Mouse (Mus musculus) embryonic facial prominence, embryonic 14.5 days (tissue): ENCODE data around the gene Pkd1l1. TPM values are rescaled to one million over a fixed set of nuclear protein-coding genes. Genes with fewer than 3 reads are reported as not detected.

Experiments
- ATAC-seq: fragments of 200-750 bp; cut with Nextera tagmentation; 2 replicates; pipeline ENCODE4 v1.8.0; 2017; ENCODE audit warnings: low read depth, moderate number of reproducible peaks, moderate TSS enrichment
- DNase-seq: peaks from one replicate; pipeline ENCODE4 v3.0.0-alpha.2; 2015; ENCODE audit warnings: low spot score
- H3K27ac ChIP-seq: fragments of 300-500 bp; sonication (generic); replicated peaks from 2 replicates; pipeline ENCODE4 v1.5.1; 2014; ENCODE audit warnings: low read depth, mild to moderate bottlenecking, low read length, moderate library complexity
- H3K27me3 ChIP-seq: fragments of 300-500 bp; sonication (generic); replicated peaks from 2 replicates; pipeline ENCODE4 v1.6.1; 2014; ENCODE audit warnings: low read length; ENCODE audit not compliant: control insufficient read depth, insufficient read depth
- H3K36me3 ChIP-seq: fragments of 300-500 bp; sonication (generic); 2 replicates; pipeline ENCODE4 v1.6.1; 2014; ENCODE audit warnings: low read length, mixed read lengths; ENCODE audit not compliant: control insufficient read depth, insufficient read depth
- H3K4me1 ChIP-seq: fragments of 300-500 bp; sonication (generic); 2 replicates; pipeline ENCODE4 v1.6.1; 2014; ENCODE audit warnings: antibody characterized with exemption, low read length; ENCODE audit not compliant: control insufficient read depth, insufficient read depth
- H3K4me2 ChIP-seq: fragments of 300-500 bp; sonication (generic); 2 replicates; pipeline ENCODE4 v1.6.1; 2014; ENCODE audit warnings: low read depth, mild to moderate bottlenecking, low read length, moderate library complexity, mixed read lengths
- H3K4me3 ChIP-seq: fragments of 300-500 bp; sonication (generic); 2 replicates; pipeline ENCODE4 v1.5.1; 2014; ENCODE audit warnings: low read depth, mild to moderate bottlenecking, low read length
- H3K9ac ChIP-seq: fragments of 300-500 bp; sonication (generic); 2 replicates; pipeline ENCODE4 v1.6.1; 2014; ENCODE audit warnings: low read depth, mild to moderate bottlenecking, low read length, moderate library complexity, mixed read lengths
- H3K9me3 ChIP-seq: fragments of 300-500 bp; sonication (generic); 2 replicates; pipeline ENCODE4 v1.6.1; 2016; ENCODE audit warnings: low read length; ENCODE audit not compliant: control insufficient read depth
- WGBS: fragments of 180-500 bp; shearing (Covaris S2); extraction: QIAGEN DNeasy Blood & Tissue Kit; methylation state at CpG from one replicate; pipeline ENCODE4 v1.1.7; 2014; 5-methylcytosine and 5-hydroxymethylcytosine counted together
- polyA plus RNA-seq: library from polyadenylated mRNA; unstranded; fragments of >200 nt; fragmentation: Nextera tagmentation; extraction: Ambion mirVana; gene quantifications from 2 replicates; pipeline ENCODE4 v1.2.1, GENCODE M21; 2014

Pkd1l1 gene
- polyA plus RNA-seq, 1 experiment from 2014 or later, result 0.01 TPM

GRCm38 (mm10) chr11:8779427-8779826, 193.6 kb downstream of the Pkd1l1 start:
- no peaks in the 10 kb centered on the region for H3K27me3 ChIP-seq
- H3K9me3 ChIP-seq, result peaks cover 5% of the 10 kb centered on the region; the same call in 1 of the 2 replicates
- H3K4me1 ChIP-seq, result peaks cover 3% of the 10 kb centered on the region; the same call in 1 of the 2 replicates
- 46% methylated on average over 3 of the region's 3 CpGs for WGBS
- H3K36me3 ChIP-seq, result no peaks in the 10 kb centered on the region
- H3K4me3 ChIP-seq, result no peak overlapping the region
- ATAC-seq, result no peak
- no peak overlapping the region for H3K4me2 ChIP-seq
- no peak overlapping the region for H3K9ac ChIP-seq
- DNase-seq, result peak; percentile 76
- H3K27ac ChIP-seq, result no peak overlapping the region

Other genes starting within 250 kb of the Pkd1l1 start
- 11.8 and 13.5 TPM in 2 replicates for gene Hus1, start 37.9 kb upstream of the Pkd1l1 start, polyA plus RNA-seq
- gene Gm11992, start 75.3 kb upstream of the Pkd1l1 start, polyA plus RNA-seq, result 1.5 and 2.4 TPM in 2 replicates
- not detected in 2 replicates for gene Sun3, start 75.7 kb upstream of the Pkd1l1 start, polyA plus RNA-seq
- 6.7 and 8.5 TPM in 2 replicates for gene Upp1, start 144.8 kb upstream of the Pkd1l1 start, polyA plus RNA-seq
- 0.16 and 0.18 TPM in 2 replicates for gene Abca13, start 218.7 kb upstream of the Pkd1l1 start, polyA plus RNA-seq